Mouse (Mus musculus) forebrain, embryonic 11.5 days (tissue): ENCODE data around the gene Serhl. TPM values are rescaled to one million over a fixed set of nuclear protein-coding genes. Genes with fewer than 3 reads are reported as not detected.
"Not testable (repeated sequence)": the region's sequence is repeated elsewhere in the genome, so short reads cannot be mapped to it uniquely, and the experiment has no call there.

Experiments used
- ATAC-seq: fragments of 200-750 bp; cut with Nextera tagmentation; replicated peaks from 2 replicates; pipeline ENCODE4 v1.8.0; 2017; ENCODE audit warnings: moderate TSS enrichment; ENCODE audit not compliant: low FRiP score
- DNase-seq: peaks from one replicate; pipeline ENCODE4 v3.0.0-alpha.2; 2017; ENCODE audit warnings: low spot score
- H3K27ac ChIP-seq: fragments of 300-500 bp; sonication (generic); 2 replicates; pipeline ENCODE4 v1.5.1; 2014; ENCODE audit warnings: low read depth, low read length
- H3K27me3 ChIP-seq: fragments of 300-500 bp; sonication (generic); 2 replicates; pipeline ENCODE4 v1.6.1; 2014; ENCODE audit warnings: mild to moderate bottlenecking, low read length, mixed read lengths; ENCODE audit not compliant: control insufficient read depth, insufficient read depth
- H3K36me3 ChIP-seq: fragments of 300-500 bp; sonication (generic); 2 replicates; pipeline ENCODE4 v1.6.1; 2014; ENCODE audit warnings: mild to moderate bottlenecking, low read length, moderate library complexity, mixed read lengths; ENCODE audit not compliant: control insufficient read depth, insufficient read depth
- H3K4me1 ChIP-seq: fragments of 300-500 bp; sonication (generic); replicated peaks from 2 replicates; pipeline ENCODE4 v1.6.1; 2014; ENCODE audit warnings: low read length, mixed read lengths; ENCODE audit not compliant: control insufficient read depth, insufficient read depth
- H3K4me2 ChIP-seq: fragments of 300-500 bp; sonication (generic); 2 replicates; pipeline ENCODE4 v1.6.1; 2014; ENCODE audit warnings: low read depth, mild to moderate bottlenecking, low read length, moderate library complexity, mixed read lengths; ENCODE audit not compliant: severe bottlenecking
- H3K4me3 ChIP-seq: fragments of 300-500 bp; sonication (generic); 2 replicates; pipeline ENCODE4 v1.5.1; 2014; ENCODE audit warnings: low read depth, low read length
- H3K9ac ChIP-seq: fragments of 300-500 bp; sonication (generic); 2 replicates; pipeline ENCODE4 v1.6.1; 2014; ENCODE audit warnings: low read length
- H3K9me3 ChIP-seq: fragments of 300-500 bp; sonication (generic); 2 replicates; pipeline ENCODE4 v1.6.1; 2016; ENCODE audit warnings: low read length, mixed read lengths; ENCODE audit not compliant: control insufficient read depth
- WGBS: fragments of 180-500 bp; shearing (Covaris S2); extraction: QIAGEN DNeasy Blood & Tissue Kit; methylation state at CpG from one replicate; pipeline ENCODE4 v1.1.7; 2014; 5-methylcytosine and 5-hydroxymethylcytosine counted together
- polyA plus RNA-seq: library from polyadenylated mRNA; unstranded; fragments of >200 nt; fragmentation: Nextera tagmentation; extraction: Ambion mirVana; gene quantifications from 2 replicates; pipeline ENCODE4 v1.2.1, GENCODE M21; 2014

Serhl gene
- polyA plus RNA-seq, result 46.0 and 47.3 TPM in 2 replicates

DNA sequence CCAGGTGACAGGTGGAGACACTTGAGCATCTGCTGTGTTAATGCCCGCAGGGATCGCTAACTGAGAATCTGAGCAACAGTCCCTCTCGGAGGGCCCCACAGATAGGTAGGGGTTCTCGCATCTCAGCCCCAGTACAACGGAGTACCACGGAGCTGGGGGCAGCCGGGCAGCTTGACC lies at the start of gene Serhl:
Serhl (plus strand) TSS at position 78 of the 177 bp plus-strand sequence.
- Histone ChIP-seq H3K27me3 (peaks cover 4% of the 10 kb centered on the region; the same call in 1 of the 2 replicates), H3K4me2 (peak within 1 kb of the TSS; percentile 24; the same call in 1 of the 2 replicates), H3K9me3 (no peaks in the 10 kb centered on the region), H3K9ac (peak within 1 kb of the TSS; percentile 12; the same call in 1 of the 2 replicates), H3K36me3 (no peaks in the 10 kb centered on the region), H3K4me1 (no peaks in the 10 kb centered on the region), H3K4me3 (no peak within 1 kb of the TSS), H3K27ac (no peak within 1 kb of the TSS)
- 12% methylated on average over 7 of the region's 7 CpGs for WGBS
- ATAC-seq (no peak), DNase-seq (no peak)

DNA sequence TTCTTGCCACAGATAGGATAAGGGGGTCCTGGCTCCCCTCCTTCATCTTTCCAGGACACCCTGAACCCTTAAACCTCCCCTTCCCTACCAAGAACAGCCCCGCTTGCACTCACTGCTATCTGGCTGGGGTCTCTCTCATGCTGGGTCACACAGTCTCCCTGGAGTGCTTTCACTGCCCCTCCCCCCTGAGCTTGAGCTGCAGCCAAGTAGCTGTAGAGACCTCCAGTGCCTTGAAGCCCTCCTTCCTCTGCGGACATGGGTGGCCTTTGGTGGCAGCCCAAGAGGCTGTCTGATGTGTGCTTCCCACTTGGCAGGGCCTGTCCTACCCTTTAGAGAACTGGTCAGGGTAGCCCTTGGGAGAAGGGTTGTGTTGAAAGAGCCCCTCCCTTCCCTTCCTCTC lies 49.1 kb upstream of the Serhl start:
- 48% methylated on average over 2 of the region's 2 CpGs for WGBS
- Histone ChIP-seq H3K4me3 (no peak overlapping the region), H3K27me3 (no peaks in the 10 kb centered on the region), H3K4me1 (peaks cover 12% of the 10 kb centered on the region), H3K9me3 (no peaks in the 10 kb centered on the region), H3K4me2 (no peak overlapping the region), H3K27ac (no peak overlapping the region), H3K36me3 (no peaks in the 10 kb centered on the region), H3K9ac (no peak overlapping the region)
- ATAC-seq (no peak), DNase-seq (no peak)

DNA sequence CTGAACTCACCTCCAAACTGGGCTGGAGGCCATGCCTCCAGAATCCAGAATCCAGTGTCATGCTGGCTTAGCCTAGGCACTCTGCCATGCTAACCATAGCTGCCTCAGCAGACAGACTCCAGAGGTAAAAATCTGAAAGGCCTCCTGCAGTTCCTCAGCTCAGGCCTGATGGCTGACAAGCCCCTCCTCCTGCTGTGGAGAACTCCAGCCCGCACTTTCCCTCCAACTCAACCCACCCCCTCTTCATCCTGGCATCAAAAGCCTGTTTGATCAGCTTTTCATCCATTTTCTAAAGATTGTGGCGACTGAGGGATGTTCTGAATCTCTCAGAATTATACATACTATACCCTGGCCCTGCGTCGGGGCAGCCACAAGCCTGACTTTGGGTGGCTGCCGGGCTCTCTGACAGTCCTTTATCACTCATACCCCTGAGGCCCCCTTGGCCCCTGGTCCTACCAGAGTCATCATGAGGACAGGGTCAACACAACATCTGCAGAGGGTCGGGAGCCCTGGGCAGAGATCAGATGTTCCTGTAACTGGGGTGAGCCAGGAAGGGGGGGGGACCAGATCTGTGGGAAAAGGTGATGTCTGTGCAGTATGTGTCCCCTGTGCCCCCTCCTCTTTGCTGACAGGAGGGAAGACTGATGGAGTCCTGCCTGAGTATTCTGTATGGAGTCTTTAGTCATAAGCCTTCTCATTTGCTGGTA lies 46.5 kb upstream of the Serhl start:
- WGBS, result 5% methylated on average over 6 of the region's 6 CpGs
- H3K4me3 ChIP-seq, result no peak overlapping the region
- peak overlapping the region; percentile 45 for H3K4me2 ChIP-seq

DNA sequence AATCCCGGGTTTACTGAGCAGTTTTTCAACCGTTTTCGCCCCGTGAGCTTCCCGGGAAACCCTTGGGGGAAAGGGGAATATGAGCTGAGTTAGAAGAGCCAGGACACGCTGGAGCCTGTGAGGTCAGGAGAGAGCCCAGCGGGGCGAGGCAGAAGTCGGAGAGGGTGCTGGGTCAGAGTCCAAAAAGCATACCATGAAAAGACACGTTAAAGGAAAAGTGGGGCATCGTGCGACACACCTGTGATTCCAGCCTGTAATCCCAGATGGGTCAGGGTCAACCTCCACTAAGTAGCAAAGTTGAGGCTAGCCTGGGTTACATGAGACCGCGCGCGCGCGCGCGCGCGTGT lies 46.0 kb upstream of the Serhl start:
- WGBS, result 70% methylated on average over 22 of the region's 22 CpGs
- H3K4me3 ChIP-seq, result no peak overlapping the region
- peaks cover 5% of the 10 kb centered on the region; the same call in 1 of the 2 replicates for H3K9me3 ChIP-seq
- H3K4me1 ChIP-seq, result peaks cover 9% of the 10 kb centered on the region
- ATAC-seq, result no peak
- H3K9ac ChIP-seq, result peak overlapping the region; percentile 45; the same call in 1 of the 2 replicates
- DNase-seq, result no peak
- H3K27ac ChIP-seq, result no peak overlapping the region
- peak overlapping the region; percentile 45 for H3K4me2 ChIP-seq
- H3K36me3 ChIP-seq, result no peaks in the 10 kb centered on the region
- H3K27me3 ChIP-seq, result no peaks in the 10 kb centered on the region

More for the DNA sequence above, 46.5 kb upstream of the Serhl start:
- DNase-seq (peak; percentile 75), ATAC-seq (peak; percentile 66)
- H3K4me1 ChIP-seq, result peaks cover 12% of the 10 kb centered on the region
- H3K27me3 ChIP-seq, result no peaks in the 10 kb centered on the region
- H3K9me3 ChIP-seq, result peaks cover 5% of the 10 kb centered on the region; the same call in 1 of the 2 replicates
- H3K9ac ChIP-seq, result peak overlapping the region; percentile 45
- H3K27ac ChIP-seq, result peak overlapping the region; percentile 41; the same call in 1 of the 2 replicates
- no peaks in the 10 kb centered on the region for H3K36me3 ChIP-seq

DNA sequence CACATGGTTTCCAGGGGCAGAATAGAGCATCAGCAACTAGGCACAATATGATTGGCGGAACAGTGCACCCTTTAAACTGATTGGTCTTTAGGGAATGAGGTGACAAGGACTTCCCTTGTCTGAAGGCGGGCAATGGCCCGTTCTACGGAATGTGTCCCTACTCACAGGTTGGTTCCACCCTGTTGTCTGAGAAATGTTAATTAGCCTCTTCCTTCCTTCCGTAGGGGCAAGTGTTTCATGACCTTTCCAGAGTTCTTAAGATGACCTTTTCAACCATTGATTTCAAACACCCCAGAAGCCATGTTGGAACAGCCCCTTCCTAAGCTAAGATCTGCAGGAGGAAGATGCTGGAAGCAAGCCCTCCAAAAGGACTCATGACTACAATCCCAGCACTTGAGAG lies 43.7 kb upstream of the Serhl start:
- not testable (repeated sequence) for H3K36me3 ChIP-seq, H3K9me3 ChIP-seq, DNase-seq, H3K9ac ChIP-seq, ATAC-seq, H3K4me2 ChIP-seq, H3K27me3 ChIP-seq, H3K4me3 ChIP-seq, H3K4me1 ChIP-seq, H3K27ac ChIP-seq
- WGBS, result 93% methylated on average over 5 of the region's 5 CpGs

DNA sequence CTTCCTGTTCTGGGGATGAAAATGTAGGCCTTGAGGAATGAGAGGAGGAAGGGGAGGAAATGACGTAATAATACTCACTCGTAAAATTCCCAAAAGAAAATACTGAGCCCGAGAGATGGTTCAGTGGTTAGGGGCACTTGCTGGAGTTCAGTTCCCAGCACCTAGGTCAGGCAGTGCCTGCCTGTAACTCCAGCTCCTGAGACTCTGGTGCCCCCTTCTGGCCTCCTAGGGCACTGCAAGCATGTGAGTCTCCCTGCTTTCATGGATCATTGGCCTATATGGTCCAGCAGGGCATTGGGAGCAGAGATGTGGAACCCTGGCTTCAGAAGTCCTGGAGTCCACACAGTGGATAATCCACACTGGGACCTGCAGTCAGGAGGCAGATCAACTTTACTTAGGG lies 43.0 kb upstream of the Serhl start:
- ATAC-seq (no peak), DNase-seq (no peak)
- WGBS, result 98% methylated on average over 3 of the region's 3 CpGs
- H3K27ac ChIP-seq, result no peak overlapping the region
- H3K36me3 ChIP-seq, result no peaks in the 10 kb centered on the region
- peaks cover 9% of the 10 kb centered on the region for H3K4me1 ChIP-seq
- no peak overlapping the region for H3K4me3 ChIP-seq
- H3K27me3 ChIP-seq, result no peaks in the 10 kb centered on the region
- H3K9me3 ChIP-seq, result peaks cover 5% of the 10 kb centered on the region; the same call in 1 of the 2 replicates
- no peak overlapping the region for H3K4me2 ChIP-seq
- H3K9ac ChIP-seq, result no peak overlapping the region

DNA sequence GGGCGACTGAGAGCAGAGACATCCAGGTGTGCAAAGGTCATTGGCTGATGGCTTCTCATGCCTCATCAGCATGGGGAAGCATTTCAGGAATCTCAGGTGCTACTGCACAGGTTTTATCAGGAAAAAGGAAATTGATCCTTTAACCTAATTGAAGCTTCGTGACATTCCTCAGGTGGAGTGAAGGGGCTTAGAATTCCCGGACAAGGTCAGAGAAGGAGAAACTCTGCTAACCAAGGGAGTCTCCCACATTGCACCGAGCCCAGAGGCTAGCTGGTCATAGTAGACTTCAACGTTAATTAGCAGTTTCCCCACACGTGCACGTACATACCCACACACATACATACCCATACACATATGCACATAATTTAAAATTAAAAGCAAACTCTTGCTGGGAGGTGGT lies 42.6 kb upstream of the Serhl start:
- DNase-seq, result no peak

DNA sequence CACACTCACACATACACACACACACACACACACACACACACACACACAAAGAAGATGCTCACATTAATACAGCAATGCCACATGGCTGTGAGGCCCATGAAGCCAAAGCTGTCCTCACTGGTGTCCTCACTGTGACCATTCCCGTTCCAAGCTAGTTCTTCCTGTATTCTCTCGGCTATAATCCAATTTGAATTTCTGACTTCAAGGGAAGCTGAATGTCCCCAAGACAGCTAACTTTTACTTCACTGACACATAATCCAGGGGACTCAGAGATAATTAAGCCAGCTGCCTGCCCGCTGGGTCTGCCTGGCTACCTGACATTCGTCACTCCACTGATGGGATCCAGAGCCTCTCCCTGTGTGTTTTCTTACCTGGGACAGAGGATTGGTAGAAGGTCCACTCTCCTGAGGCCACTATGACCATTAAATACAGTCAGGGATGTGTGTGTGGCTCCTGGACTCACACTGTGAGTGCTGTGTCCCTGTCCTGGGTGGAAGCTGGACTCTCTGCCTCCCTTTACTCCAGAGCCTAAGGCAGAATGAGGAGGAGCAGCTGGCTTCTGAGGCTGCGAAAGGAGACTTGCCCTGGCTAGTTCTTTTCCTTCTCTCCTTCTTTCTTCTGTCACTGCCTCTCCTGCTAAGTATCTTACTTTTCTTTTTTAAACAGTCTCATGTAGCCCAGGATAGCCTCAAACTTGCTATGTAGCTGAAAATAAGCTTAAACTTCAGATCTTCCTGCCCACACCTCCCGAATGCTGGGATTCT lies 36.8 kb upstream of the Serhl start:
- H3K36me3 ChIP-seq, result no peaks in the 10 kb centered on the region
- ATAC-seq (no peak), DNase-seq (no peak)
- no peak overlapping the region for H3K4me2 ChIP-seq
- H3K27ac ChIP-seq, result no peak overlapping the region
- H3K9ac ChIP-seq, result no peak overlapping the region
- no peak overlapping the region for H3K4me3 ChIP-seq
- peaks cover 3% of the 10 kb centered on the region; the same call in 1 of the 2 replicates for H3K9me3 ChIP-seq
- peaks cover 17% of the 10 kb centered on the region for H3K4me1 ChIP-seq
- 74% methylated on average over 6 of the region's 6 CpGs for WGBS
- H3K27me3 ChIP-seq, result no peaks in the 10 kb centered on the region

More for the DNA sequence above, 42.6 kb upstream of the Serhl start:
- no peak overlapping the region for H3K27ac ChIP-seq
- H3K4me3 ChIP-seq, result no peak overlapping the region
- H3K27me3 ChIP-seq, result no peaks in the 10 kb centered on the region
- H3K36me3 ChIP-seq, result no peaks in the 10 kb centered on the region
- no peak overlapping the region for H3K4me2 ChIP-seq
- H3K4me1 ChIP-seq, result peaks cover 9% of the 10 kb centered on the region
- no peak overlapping the region for H3K9ac ChIP-seq
- no peak for ATAC-seq
- 87% methylated on average over 7 of the region's 7 CpGs for WGBS
- H3K9me3 ChIP-seq, result peaks cover 5% of the 10 kb centered on the region; the same call in 1 of the 2 replicates
